Mouse (Mus musculus): Measurements from ENCODE around the gene Dmac2.
"Not testable (repeated sequence)": the region's sequence is repeated elsewhere in the genome, so short reads cannot be mapped to it uniquely, and the experiment has no call there.

The Dmac2 gene

DNA sequence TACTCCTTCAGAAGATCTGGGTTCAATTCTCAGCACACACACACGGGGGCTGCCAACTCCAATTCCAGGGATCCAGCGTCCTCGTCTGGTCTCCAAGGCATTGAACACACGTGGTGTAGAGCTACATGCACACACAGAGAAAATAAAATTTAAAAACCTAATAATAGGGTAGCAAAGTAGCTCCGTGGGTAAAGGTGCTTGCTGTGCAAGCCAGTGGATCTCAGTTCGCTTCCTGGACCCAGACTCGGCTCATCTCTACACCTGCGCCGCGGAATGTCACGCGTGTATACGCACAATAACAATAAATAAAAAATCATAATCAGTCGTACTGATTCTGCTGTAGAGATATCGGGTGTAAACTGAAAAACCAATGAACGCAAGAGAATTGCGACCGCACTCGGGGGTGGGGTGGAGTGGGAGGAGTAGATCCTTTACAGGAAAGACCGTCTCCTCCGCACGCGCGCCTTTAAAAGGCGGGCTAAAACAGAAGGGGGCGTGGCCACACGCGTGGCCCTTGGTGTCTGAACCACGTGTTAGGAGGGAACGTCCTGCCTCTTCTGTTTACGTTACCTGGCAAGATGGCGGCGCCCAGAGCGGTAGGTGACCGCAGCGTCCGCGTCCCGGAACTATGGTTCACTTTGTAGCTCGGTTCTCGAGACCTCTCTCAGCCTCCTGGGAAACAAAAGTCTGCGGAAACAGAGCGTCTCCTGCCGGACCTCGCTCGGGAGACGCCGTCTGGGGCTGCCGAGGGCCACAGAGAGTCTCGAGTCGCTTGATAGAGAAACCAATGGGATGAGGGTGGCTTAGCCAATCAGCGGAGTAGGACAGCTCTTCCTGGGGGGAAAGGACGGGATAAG lies at the start of gene Dmac2:
TSS of gene Dmac2 (plus strand) at position 550 of the 857 bp plus-strand sequence.
- DNase-seq: peak; percentile 96

DNA sequence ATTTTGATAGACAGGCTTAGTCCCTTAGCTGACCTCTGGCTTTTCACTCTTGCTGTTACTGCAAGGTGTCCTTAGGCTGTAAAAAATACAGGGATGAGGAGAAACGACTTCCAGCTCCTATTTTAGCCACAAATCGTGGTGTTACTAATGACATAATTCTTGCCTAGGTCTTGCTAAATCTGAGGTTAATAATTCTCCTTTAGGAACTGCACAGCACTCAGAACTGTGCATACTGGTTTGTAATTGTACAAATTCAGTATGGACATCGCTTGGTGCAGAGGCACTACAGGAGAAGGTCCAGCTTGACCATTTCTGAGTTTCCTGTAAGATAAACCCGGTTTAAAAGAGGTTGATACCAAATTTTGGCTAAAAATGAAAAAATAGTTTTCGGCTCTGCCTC lies 45.4 kb upstream of the Dmac2 start:
- DNase-seq: not testable (repeated sequence)

GRCm38 (mm10) chr7:25575105-25575504 lies 44.1 kb upstream of the Dmac2 start:
- peak; percentile 77 for DNase-seq

GRCm38 (mm10) chr7:25575870-25576269 lies 43.3 kb upstream of the Dmac2 start:
- DNase-seq: no peak

- not testable (repeated sequence) for DNase-seq
Measured at GRCm38 (mm10) chr7:25576308-25576707, 42.9 kb upstream of the Dmac2 start.

DNA sequence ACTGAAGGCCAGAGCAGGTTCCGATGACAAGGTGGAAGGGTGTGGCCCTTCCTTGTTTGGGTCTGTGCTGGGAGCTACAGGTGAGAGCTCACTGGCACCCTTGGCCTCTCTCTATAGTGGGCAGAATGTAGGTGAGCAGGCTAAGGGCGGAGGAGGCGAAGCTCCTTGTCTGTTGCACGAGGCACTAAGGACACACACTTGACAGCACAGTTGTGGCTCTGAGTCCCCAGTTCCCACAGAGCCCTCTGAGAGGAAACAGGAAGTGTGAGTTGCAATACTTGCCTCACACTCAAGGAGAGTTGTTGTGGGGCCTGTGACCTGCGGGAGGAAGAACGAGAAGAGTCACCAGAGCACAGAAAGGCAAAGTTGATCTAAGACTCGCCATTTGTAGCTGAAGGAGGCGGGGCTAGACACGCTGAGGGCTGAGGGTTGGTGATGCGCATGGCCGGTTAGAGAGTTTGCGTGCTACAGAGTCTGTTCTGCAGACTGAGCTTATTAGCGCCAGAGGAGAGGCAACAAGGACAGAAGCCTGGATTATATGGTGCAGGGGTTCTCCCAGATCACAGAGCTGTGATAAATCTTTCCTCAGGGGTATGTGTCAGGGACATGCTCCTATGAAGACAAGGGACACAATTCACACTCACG lies 42.3 kb upstream of the Dmac2 start:
- not testable (repeated sequence) for DNase-seq

GRCm38 (mm10) chr7:25579441-25579840 lies 39.8 kb upstream of the Dmac2 start:
- DNase-seq: no peak

GRCm38 (mm10) chr7:25582301-25582810 lies 36.9 kb upstream of the Dmac2 start:
- no peak for DNase-seq

DNA sequence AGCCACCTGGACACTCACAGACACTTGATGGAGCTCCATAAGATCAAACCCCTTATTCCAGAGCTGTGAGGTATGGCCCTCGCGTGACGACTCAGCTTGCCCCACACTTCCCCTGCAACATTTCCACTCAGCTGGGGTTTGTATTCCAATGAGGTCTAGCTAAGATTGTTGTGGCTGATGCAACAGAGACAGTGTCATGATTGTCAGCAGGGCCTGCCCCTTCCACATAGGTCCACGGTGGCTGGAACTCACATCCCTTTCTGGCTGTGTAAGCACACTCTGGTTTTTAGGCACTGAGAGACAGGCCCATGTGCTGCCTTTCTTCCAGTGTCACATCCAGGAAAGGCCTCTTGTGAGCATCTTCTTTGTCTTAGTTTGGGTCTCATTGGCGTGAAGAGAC lies 34.6 kb upstream of the Dmac2 start:
- DNase-seq: no peak

GRCm38 (mm10) chr7:25585351-25586204 lies 33.6 kb upstream of the Dmac2 start:
- DNase-seq: no peak

DNA sequence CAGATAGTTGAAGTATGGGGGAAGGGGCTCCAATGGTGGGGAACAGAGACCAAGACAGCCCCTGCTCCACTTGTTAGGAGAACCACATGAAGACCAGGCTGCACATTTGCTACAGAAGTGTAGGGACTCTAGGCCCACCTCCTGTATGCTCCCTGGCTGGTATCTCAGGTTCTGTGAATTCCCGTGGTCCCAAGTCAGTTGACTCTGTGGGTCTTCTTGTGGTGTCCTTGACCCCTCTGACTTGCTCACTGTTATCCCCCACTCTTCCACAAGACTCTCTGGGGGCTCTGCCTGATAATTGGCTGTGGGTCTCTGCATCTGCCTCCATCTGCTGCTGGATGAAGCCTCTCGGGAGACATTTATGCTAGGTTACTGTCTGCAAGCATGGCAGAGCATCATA lies 28.0 kb upstream of the Dmac2 start:
- no peak for DNase-seq

- no peak for DNase-seq
Measured at GRCm38 (mm10) chr7:25593859-25594258, 25.4 kb upstream of the Dmac2 start.

GRCm38 (mm10) chr7:25599663-25600062 lies 19.6 kb upstream of the Dmac2 start:
- DNase-seq: peak; percentile 61

- no peak for DNase-seq
Measured at GRCm38 (mm10) chr7:25600666-25601065, 18.5 kb upstream of the Dmac2 start.

GRCm38 (mm10) chr7:25601346-25601745 lies 17.9 kb upstream of the Dmac2 start:
- no peak for DNase-seq

- peak; percentile 8 for DNase-seq
Measured at GRCm38 (mm10) chr7:25606625-25607063, 12.6 kb upstream of the Dmac2 start.

DNA sequence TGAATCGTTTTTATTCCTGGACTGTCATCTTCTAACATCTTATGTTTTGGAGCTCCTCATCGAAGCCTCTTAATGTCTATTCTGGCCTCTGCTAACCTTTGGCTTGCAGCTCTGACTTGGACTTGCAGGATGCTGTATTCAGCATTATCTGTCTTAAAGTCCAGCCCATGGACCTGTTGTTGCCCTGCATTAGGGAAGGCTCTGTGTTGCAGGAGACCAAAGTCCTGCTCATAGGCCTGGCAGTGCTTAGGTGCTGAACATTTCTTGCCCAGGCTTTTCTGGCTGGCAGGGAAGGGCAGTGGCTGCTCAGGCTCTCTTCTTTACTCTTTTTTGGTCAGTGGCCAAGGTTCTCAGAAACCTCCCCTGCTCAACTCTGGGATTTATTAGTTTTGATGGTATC lies 12.0 kb upstream of the Dmac2 start:
- DNase-seq: peak; percentile 91

GRCm38 (mm10) chr7:25610056-25610455 lies 9.2 kb upstream of the Dmac2 start:
- DNase-seq: no peak

DNA sequence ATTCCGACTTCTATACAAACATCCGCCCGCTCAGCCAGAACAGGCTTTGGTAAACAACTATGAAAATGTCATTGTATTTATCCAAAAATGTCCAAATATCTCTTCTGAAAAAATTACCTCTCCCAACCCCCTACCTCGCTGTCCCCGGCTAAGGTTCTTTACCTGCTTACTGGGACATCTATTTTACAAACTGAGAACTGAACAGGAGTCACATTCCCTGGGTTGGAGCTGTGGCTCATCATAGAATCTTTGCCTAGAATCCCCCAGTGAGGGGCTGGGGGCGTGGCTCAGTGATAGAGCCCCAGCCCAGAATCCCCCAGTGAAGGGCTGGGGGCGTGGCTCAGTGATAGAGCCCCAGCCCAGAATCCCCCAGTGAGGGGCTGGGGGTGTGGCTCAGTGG lies 7.7 kb upstream of the Dmac2 start:
- peak; percentile 1 for DNase-seq

DNA sequence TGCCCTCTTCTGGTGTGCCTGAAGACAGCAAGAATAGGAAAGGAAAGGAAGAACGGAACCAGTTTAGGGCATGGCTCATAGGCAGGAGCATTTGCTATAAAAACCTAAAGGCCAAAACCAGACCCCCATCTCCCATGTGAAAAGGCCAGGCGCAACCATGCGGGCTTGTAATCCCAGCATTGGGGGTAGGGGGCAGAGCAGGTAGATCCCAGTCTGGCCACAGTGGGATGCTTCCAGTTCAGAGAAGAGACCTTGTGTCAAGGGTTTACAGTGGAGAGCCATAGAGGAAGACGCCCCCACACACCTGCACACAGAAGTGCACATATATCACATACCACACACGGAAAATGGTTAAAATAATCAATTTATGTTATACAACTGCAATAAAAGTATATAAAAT lies 5.1 kb upstream of the Dmac2 start:
- peak; percentile 5 for DNase-seq

DNA sequence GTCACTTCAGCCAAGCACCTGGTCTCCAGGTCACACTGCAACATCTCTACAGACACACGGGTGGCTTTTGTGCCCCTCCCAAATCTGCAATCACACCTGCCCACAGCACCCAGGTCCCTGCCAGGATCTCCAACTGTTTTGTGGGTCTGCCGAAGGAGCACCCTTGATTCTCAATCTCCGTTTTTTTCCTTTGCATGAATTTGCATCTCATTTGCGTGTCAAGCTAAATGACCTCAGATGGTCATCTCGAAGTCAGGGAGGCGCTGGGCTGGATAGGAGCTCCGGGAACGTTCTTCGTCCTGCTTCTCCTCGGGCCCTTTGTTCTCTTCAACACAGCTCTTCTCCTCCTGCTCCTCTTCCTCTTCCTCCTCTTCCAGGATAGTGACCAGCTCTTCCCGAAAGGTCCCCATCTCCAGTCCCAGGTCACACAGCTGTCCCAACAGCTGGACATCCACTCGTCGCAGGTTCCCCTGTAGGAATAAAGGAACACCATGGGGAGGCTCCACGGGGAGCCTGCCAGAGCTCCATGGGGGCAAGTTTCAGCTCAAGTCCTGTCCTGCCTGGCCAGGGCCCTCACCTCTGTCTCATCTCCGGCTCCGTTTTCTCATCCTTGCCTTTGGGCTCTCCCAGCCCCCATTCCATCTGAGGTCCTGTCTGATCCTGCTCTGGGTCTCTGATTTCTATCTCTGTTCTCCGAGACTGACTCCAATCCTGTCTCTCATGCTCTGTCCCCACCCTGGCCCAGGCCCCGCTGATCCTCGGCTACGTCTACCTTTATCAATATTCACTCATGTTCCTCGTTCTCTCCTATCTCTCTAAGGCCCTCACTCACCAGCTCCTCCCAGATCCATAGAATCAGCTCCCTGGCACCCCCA lies 4.1 kb upstream of the Dmac2 start:
- DNase-seq: peak; percentile 65

DNA sequence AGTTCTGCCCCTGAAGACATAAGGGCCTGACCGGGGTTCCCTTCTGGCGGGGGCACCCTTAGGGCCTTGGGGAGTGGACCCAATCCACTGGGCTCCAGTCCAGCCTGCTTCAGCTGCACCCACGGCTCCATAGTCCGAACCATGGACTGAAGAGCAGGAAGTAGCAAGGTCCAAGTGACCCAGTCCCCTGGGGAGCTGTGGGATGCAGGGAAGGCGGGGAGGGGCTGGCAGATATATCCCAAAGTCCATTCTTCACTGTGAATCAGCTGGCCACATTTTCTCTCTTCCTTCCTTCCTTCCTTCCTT lies 3.6 kb upstream of the Dmac2 start, which contains the start of gene Erich4:
TSS of gene Erich4 (minus strand) at position 187 of the 306 bp plus-strand sequence.
- peak; percentile 91 for DNase-seq
